Mouse (Mus musculus): ENCODE data around the gene Pafah1b3.

The Pafah1b3 gene

GRCm38 (mm10) chr7:25281734-25282601 lies 15.8 kb downstream of the Pafah1b3 start:
- DNase-seq (ENCODE audit: low read depth), result peak; percentile 98

- no peak for DNase-seq (ENCODE audit: low read depth)
Measured at GRCm38 (mm10) chr7:25281166-25281733, 16.5 kb downstream of the Pafah1b3 start.

GRCm38 (mm10) chr7:25279861-25280791 lies 17.7 kb downstream of the Pafah1b3 start:
- DNase-seq (ENCODE audit: low read depth), result peak; percentile 56

GRCm38 (mm10) chr7:25279076-25279860 lies 18.5 kb downstream of the Pafah1b3 start:
- peak; percentile 91 for DNase-seq (ENCODE audit: low read depth)

- peak; percentile 96 for DNase-seq (ENCODE audit: low read depth)
Measured at GRCm38 (mm10) chr7:25278341-25279075, 19.3 kb downstream of the Pafah1b3 start.

GRCm38 (mm10) chr7:25277998-25278340 lies 19.8 kb downstream of the Pafah1b3 start:
- no peak for DNase-seq (ENCODE audit: low read depth)

- DNase-seq (ENCODE audit: low read depth), result no peak
Measured at GRCm38 (mm10) chr7:25277405-25277804, 20.4 kb downstream of the Pafah1b3 start.

- no peak for DNase-seq (ENCODE audit: low read depth)
Measured at GRCm38 (mm10) chr7:25275555-25276298, 22.1 kb downstream of the Pafah1b3 start.

GRCm38 (mm10) chr7:25274996-25275395 lies 22.8 kb downstream of the Pafah1b3 start:
- DNase-seq (ENCODE audit: low read depth), result no peak

- DNase-seq (ENCODE audit: low read depth), result peak; percentile 75
Measured at GRCm38 (mm10) chr7:25274571-25274970, 23.2 kb downstream of the Pafah1b3 start.

GRCm38 (mm10) chr7:25273259-25274241 lies 24.2 kb downstream of the Pafah1b3 start:
- no peak for DNase-seq (ENCODE audit: low read depth)

- DNase-seq (ENCODE audit: low read depth), result no peak
Measured at GRCm38 (mm10) chr7:25272445-25273258, 25.1 kb downstream of the Pafah1b3 start.

GRCm38 (mm10) chr7:25271651-25272444 lies 25.9 kb downstream of the Pafah1b3 start:
- DNase-seq (ENCODE audit: low read depth), result no peak

GRCm38 (mm10) chr7:25270652-25271633 lies 26.8 kb downstream of the Pafah1b3 start:
- no peak for DNase-seq (ENCODE audit: low read depth)

GRCm38 (mm10) chr7:25269545-25270271 lies 28.1 kb downstream of the Pafah1b3 start:
- DNase-seq (ENCODE audit: low read depth), result peak; percentile 74
